Mouse (Mus musculus): ENCODE measurements around the gene Erfe.

DNA sequence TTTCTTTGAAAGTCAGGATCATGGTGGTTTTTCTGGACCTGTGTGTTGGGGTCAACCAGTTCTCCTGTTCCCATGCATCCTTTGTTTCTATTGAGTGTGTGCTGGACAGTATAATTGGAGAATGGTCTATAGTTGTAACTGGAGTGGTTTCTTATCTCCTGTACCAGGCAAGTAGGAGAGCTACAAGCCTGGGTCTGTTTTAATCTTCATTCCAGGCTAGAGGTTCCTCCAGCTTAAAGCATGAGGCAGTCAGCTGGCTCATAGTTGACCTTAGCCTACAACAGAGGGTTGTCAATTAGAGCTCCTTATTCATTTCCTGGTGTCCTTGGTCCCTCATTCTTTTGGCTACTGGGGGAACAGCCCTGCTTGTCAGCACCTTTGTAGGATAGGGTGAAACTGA is 32.6 kb upstream of the Erfe start:
- TF ChIP-seq POLR2A (IDR thresholded peaks at IDR 0.05; ENCODE audit: low read depth, low read length), result no peak
- TF ChIP-seq CTCF (conservative IDR thresholded peaks at IDR 0.05; ENCODE audit: insufficient read depth, insufficient read length, low read depth, low read length), result no peak
